Mouse (Mus musculus): ENCODE results near the gene Slc30a9. TPM values are rescaled to one million over a fixed set of nuclear protein-coding genes. Genes with fewer than 3 reads are reported as not detected.
A peak's percentile ranks its signal among the peaks of the same experiment; 100 is the strongest.

The Slc30a9 gene
- polyA plus RNA-seq, 1 experiment from 2014 or later = 88.4 TPM

GRCm38 (mm10) chr5:67324032-67324431 lies 17.3 kb downstream of the Slc30a9 start:
- Histone ChIP-seq H3K4me1 (no peaks in the 10 kb centered on the region), H3K9me3 (no peaks in the 10 kb centered on the region), H3K4me3 (no peak overlapping the region), H3K27me3 (no peaks in the 10 kb centered on the region), H3K27ac (no peak overlapping the region), H3K4me2 (no peak overlapping the region), H3K9ac (no peak overlapping the region), H3K36me3 (peaks cover 18% of the 10 kb centered on the region)
- WGBS = 72% methylated on average over 1 of the region's 1 CpGs
- ATAC-seq (ENCODE audit: insufficient number of reproducible peaks, insufficient read depth, low FRiP score, low TSS enrichment, low read depth) = no peak

DNA sequence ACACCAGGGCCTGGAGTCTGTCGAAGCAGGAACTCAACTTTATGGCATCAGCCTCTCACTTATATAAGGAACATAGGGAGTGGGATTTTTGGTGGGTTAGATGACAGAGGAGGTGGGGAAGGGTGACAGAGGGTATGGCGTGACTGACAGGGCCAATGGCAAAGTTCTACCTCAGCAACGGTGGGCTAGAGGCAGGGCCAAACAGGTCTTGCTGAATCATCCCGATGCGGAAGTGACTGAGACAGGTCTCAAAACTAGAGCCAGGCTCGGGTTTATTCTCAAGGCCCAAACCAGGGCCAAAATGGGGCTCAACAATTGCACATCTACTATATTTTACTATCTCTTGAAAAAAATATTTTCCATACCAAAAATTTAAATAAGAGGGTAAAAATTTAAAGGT lies 34.1 kb downstream of the Slc30a9 start:
- Histone ChIP-seq H3K4me2 (no peak overlapping the region), H3K9me3 (no peaks in the 10 kb centered on the region), H3K9ac (no peak overlapping the region), H3K4me3 (no peak overlapping the region), H3K4me1 (no peaks in the 10 kb centered on the region), H3K27me3 (no peaks in the 10 kb centered on the region), H3K27ac (no peak overlapping the region), H3K36me3 (peaks cover 53% of the 10 kb centered on the region)
- ATAC-seq (ENCODE audit: insufficient number of reproducible peaks, insufficient read depth, low FRiP score, low TSS enrichment, low read depth) = no peak
- WGBS = 90% methylated on average over 6 of the region's 6 CpGs

GRCm38 (mm10) chr5:67347060-67347459 lies 40.3 kb downstream of the Slc30a9 start:
- peaks cover 80% of the 10 kb centered on the region for H3K36me3 ChIP-seq
- 91% methylated on average over 2 of the region's 2 CpGs for WGBS
- no peaks in the 10 kb centered on the region for H3K4me1 ChIP-seq
- no peak overlapping the region for H3K4me3 ChIP-seq
- no peak overlapping the region for H3K9ac ChIP-seq
- ATAC-seq (ENCODE audit: insufficient number of reproducible peaks, insufficient read depth, low FRiP score, low TSS enrichment, low read depth) = no peak
- no peak overlapping the region for H3K27ac ChIP-seq
- no peak overlapping the region for H3K4me2 ChIP-seq
- no peaks in the 10 kb centered on the region for H3K27me3 ChIP-seq
- H3K9me3 ChIP-seq = no peaks in the 10 kb centered on the region

- Histone ChIP-seq H3K9me3 (no peaks in the 10 kb centered on the region), H3K9ac (no peak overlapping the region), H3K4me2 (no peak overlapping the region), H3K4me1 (no peaks in the 10 kb centered on the region), H3K4me3 (no peak overlapping the region), H3K27ac (no peak overlapping the region), H3K36me3 (peaks cover 80% of the 10 kb centered on the region), H3K27me3 (no peaks in the 10 kb centered on the region)
- no peak for ATAC-seq (ENCODE audit: insufficient number of reproducible peaks, insufficient read depth, low FRiP score, low TSS enrichment, low read depth)
- 83% methylated on average over 10 of the region's 10 CpGs for WGBS
These were observed 42.2 kb downstream of the Slc30a9 start for GRCm38 (mm10) chr5:67348949-67349348.

GRCm38 (mm10) chr5:67362316-67362715 lies 55.6 kb downstream of the Slc30a9 start:
- 94% methylated on average over 10 of the region's 10 CpGs for WGBS
- H3K4me2 ChIP-seq = no peak overlapping the region
- no peak overlapping the region for H3K9ac ChIP-seq
- H3K4me3 ChIP-seq = no peak overlapping the region
- H3K36me3 ChIP-seq = no peaks in the 10 kb centered on the region
- no peaks in the 10 kb centered on the region for H3K4me1 ChIP-seq
- no peaks in the 10 kb centered on the region for H3K9me3 ChIP-seq
- no peak overlapping the region for H3K27ac ChIP-seq
- no peak for ATAC-seq (ENCODE audit: insufficient number of reproducible peaks, insufficient read depth, low FRiP score, low TSS enrichment, low read depth)
- H3K27me3 ChIP-seq = no peaks in the 10 kb centered on the region

DNA sequence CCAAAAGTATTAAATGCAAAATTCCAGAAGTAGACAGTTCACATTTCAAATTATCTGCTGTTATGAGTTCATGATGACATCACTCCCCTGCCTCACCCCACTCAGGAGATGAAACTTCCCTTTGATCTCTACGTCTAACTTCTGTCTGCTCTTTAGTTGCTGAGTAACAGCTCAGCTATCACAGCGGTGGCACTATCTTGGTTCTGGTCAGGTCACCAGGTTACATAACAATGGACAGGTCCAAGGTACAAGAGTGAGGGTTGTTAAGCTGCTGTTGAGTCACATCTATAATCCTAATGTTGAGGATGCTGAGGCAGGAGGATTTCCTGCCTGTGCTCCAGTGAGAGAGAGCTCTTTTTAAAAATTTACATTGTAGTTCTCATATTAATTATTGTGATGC lies 56.2 kb downstream of the Slc30a9 start:
- WGBS = 75% methylated on average over 2 of the region's 2 CpGs
- Histone ChIP-seq H3K36me3 (no peaks in the 10 kb centered on the region), H3K4me3 (no peak overlapping the region), H3K9me3 (no peaks in the 10 kb centered on the region), H3K4me2 (no peak overlapping the region), H3K27ac (no peak overlapping the region), H3K27me3 (no peaks in the 10 kb centered on the region), H3K4me1 (no peaks in the 10 kb centered on the region), H3K9ac (no peak overlapping the region)
- no peak for ATAC-seq (ENCODE audit: insufficient number of reproducible peaks, insufficient read depth, low FRiP score, low TSS enrichment, low read depth)

DNA sequence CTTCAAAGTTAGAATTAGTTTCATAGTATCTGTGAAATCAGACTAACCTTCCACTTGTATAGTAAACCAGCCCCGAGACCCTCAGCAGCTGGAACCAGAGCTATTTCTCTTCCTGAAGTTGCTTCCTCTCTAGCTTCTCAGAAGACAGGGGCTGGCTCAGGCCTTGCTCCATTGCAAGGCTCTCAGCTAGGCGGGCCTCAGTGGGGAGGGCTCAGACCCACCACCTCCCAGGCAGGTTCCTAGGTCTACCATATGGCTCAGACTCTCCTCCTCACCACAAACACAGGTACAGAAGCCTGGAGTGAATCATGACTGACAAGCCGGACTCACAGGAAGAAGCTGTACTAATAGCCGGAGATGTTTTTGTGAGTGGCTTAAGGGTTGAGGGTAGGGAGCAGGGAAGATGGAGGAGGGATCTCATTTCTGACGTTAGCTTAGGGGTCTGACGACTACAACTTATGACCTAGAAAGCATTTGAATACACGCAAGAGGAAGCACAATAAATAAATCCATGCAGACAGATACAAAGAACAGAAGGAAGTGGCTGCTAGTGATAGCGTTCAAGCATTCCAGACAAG lies 70.4 kb downstream of the Slc30a9 start:
- 77% methylated on average over 8 of the region's 8 CpGs for WGBS
- Histone ChIP-seq H3K27ac (no peak overlapping the region), H3K4me2 (no peak overlapping the region), H3K4me3 (no peak overlapping the region), H3K9ac (no peak overlapping the region), H3K4me1 (no peaks in the 10 kb centered on the region), H3K36me3 (no peaks in the 10 kb centered on the region), H3K27me3 (no peaks in the 10 kb centered on the region), H3K9me3 (no peaks in the 10 kb centered on the region)
- ATAC-seq (ENCODE audit: insufficient number of reproducible peaks, insufficient read depth, low FRiP score, low TSS enrichment, low read depth) = no peak

DNA sequence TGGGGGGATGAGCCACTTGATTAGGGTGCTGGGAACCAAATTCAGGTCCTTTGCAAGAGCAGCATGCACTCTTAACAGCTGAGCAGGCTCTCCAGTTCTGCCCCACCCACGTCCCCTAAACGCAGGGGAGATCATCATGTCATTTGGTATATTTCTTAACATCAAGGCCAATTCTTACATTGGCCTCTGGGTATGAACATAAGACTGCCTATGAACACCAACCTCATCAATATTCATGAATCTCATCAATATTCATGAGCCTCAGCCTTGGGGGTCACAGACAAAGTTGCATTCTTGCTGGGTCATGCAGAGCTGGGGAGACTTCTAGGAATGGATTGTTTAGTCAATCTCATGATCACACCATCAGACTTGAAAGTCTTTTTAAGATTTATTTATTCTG lies 74.9 kb downstream of the Slc30a9 start:
- Histone ChIP-seq H3K4me1 (no peaks in the 10 kb centered on the region), H3K4me3 (no peak overlapping the region), H3K27me3 (no peaks in the 10 kb centered on the region), H3K9ac (no peak overlapping the region), H3K27ac (no peak overlapping the region), H3K9me3 (no peaks in the 10 kb centered on the region), H3K36me3 (no peaks in the 10 kb centered on the region), H3K4me2 (no peak overlapping the region)
- 71% methylated on average over 2 of the region's 2 CpGs for WGBS
- no peak for ATAC-seq (ENCODE audit: insufficient number of reproducible peaks, insufficient read depth, low FRiP score, low TSS enrichment, low read depth)

- H3K4me1 ChIP-seq = no peaks in the 10 kb centered on the region
- ATAC-seq (ENCODE audit: insufficient number of reproducible peaks, insufficient read depth, low FRiP score, low TSS enrichment, low read depth) = no peak
- no peak overlapping the region for H3K27ac ChIP-seq
- 81% methylated on average over 7 of the region's 7 CpGs for WGBS
- H3K9ac ChIP-seq = no peak overlapping the region
- no peaks in the 10 kb centered on the region for H3K27me3 ChIP-seq
- H3K36me3 ChIP-seq = no peaks in the 10 kb centered on the region
- no peak overlapping the region for H3K4me3 ChIP-seq
- no peak overlapping the region for H3K4me2 ChIP-seq
- H3K9me3 ChIP-seq = no peaks in the 10 kb centered on the region
These were observed 75.8 kb downstream of the Slc30a9 start for GRCm38 (mm10) chr5:67382556-67382955.

DNA sequence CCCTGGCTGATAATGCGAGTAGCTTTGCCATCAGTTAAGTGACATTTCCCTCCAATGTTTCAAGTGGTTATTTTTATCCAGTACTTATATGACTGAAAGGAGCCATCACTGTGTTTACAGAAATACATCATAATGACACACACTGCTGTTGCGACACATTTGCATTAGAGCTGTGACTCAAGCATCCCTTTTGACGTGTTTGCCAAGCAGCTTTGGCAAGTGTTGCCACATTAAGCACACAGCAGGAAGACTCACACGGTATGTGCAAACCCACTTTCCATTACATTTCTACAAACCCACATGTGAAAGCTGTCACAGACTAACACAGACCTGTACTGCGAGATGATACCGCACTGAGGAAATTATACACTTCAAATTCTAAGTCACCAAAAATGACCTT lies 87.2 kb downstream of the Slc30a9 start:
- WGBS = 86% methylated on average over 6 of the region's 6 CpGs
- Histone ChIP-seq H3K9me3 (no peaks in the 10 kb centered on the region), H3K4me3 (no peak overlapping the region), H3K27me3 (no peaks in the 10 kb centered on the region), H3K4me1 (peaks cover 9% of the 10 kb centered on the region), H3K9ac (no peak overlapping the region), H3K36me3 (no peaks in the 10 kb centered on the region), H3K4me2 (no peak overlapping the region), H3K27ac (no peak overlapping the region)
- no peak for ATAC-seq (ENCODE audit: insufficient number of reproducible peaks, insufficient read depth, low FRiP score, low TSS enrichment, low read depth)

- Histone ChIP-seq H3K9me3 (no peaks in the 10 kb centered on the region), H3K4me2 (no peak overlapping the region), H3K27me3 (no peaks in the 10 kb centered on the region), H3K4me1 (peaks cover 22% of the 10 kb centered on the region), H3K36me3 (no peaks in the 10 kb centered on the region), H3K9ac (no peak overlapping the region), H3K4me3 (no peak overlapping the region), H3K27ac (no peak overlapping the region)
- no peak for ATAC-seq (ENCODE audit: insufficient number of reproducible peaks, insufficient read depth, low FRiP score, low TSS enrichment, low read depth)
- WGBS = 82% methylated on average over 11 of the region's 11 CpGs
These were observed 88.6 kb downstream of the Slc30a9 start for GRCm38 (mm10) chr5:67395211-67395851.

DNA sequence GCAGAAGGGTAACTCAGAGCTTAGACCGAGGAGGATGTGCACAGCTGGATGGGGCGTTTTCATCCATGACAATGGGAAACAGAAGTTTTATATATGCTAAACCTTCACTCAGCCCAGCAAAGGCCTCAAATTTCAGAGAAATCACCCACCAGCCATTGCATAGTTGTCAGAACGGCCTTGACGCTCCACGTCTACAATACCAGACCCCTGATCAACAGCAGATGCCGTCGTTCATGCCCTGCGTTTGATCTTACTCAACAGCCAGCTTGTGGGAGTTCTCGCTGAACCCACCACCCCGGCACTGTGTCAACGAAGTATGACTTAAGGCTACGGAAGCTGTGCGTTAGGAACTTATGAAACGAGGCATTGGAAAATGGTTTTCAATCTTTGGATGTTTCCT lies 90.4 kb downstream of the Slc30a9 start:
- H3K27me3 ChIP-seq = no peaks in the 10 kb centered on the region
- peaks cover 22% of the 10 kb centered on the region for H3K4me1 ChIP-seq
- peak overlapping the region; percentile 2; the same call in 1 of the 2 replicates for H3K4me2 ChIP-seq
- H3K36me3 ChIP-seq = no peaks in the 10 kb centered on the region
- no peak overlapping the region for H3K4me3 ChIP-seq
- no peak overlapping the region for H3K9ac ChIP-seq
- no peaks in the 10 kb centered on the region for H3K9me3 ChIP-seq
- no peak overlapping the region for H3K27ac ChIP-seq
- no peak for ATAC-seq (ENCODE audit: insufficient number of reproducible peaks, insufficient read depth, low FRiP score, low TSS enrichment, low read depth)
- 32% methylated on average over 14 of the region's 14 CpGs for WGBS
